Mouse (Mus musculus): ENCODE data around the gene Alg9. TPM values are rescaled to one million over a fixed set of nuclear protein-coding genes. Genes with fewer than 3 reads are reported as not detected.

Alg9 gene
- polyA plus RNA-seq, 1 experiment = 9.7 TPM

GRCm38 (mm10) chr9:50874031-50874430 lies 99.2 kb downstream of the Alg9 start:
- H3K4me3 ChIP-seq (replicated peaks; ENCODE audit: control insufficient read depth, low read depth, low read length) = no peak overlapping the region
- H3K4me1 ChIP-seq (ENCODE audit: control insufficient read depth, insufficient read depth, low read length) = no peaks in the 10 kb centered on the region
- WGBS = 88% methylated on average over 6 of the region's 6 CpGs
- TF ChIP-seq CTCF (IDR thresholded peaks at IDR 0.05; ENCODE audit: control insufficient read depth, insufficient read depth, low read length) (no peak), POLR2A (IDR thresholded peaks at IDR 0.05; ENCODE audit: borderline replicate concordance, control insufficient read depth, low read depth, low read length) (no peak)
- no peak overlapping the region for H3K27ac ChIP-seq (ENCODE audit: control insufficient read depth, insufficient read depth, low read depth, low read length, poor library complexity)

- no peaks in the 10 kb centered on the region for H3K4me1 ChIP-seq (ENCODE audit: control insufficient read depth, insufficient read depth, low read length)
- WGBS = 92% methylated on average over 4 of the region's 4 CpGs
- no peak overlapping the region for H3K27ac ChIP-seq (ENCODE audit: control insufficient read depth, insufficient read depth, low read depth, low read length, poor library complexity)
- H3K4me3 ChIP-seq (replicated peaks; ENCODE audit: control insufficient read depth, low read depth, low read length) = no peak overlapping the region
- TF ChIP-seq POLR2A (IDR thresholded peaks at IDR 0.05; ENCODE audit: borderline replicate concordance, control insufficient read depth, low read depth, low read length) (no peak), CTCF (IDR thresholded peaks at IDR 0.05; ENCODE audit: control insufficient read depth, insufficient read depth, low read length) (no peak)
Measured at GRCm38 (mm10) chr9:50875470-50875869, 100.7 kb downstream of the Alg9 start.

GRCm38 (mm10) chr9:50876287-50876686 lies 101.5 kb downstream of the Alg9 start:
- WGBS = 88% methylated on average over 3 of the region's 3 CpGs
- TF ChIP-seq CTCF (IDR thresholded peaks at IDR 0.05; ENCODE audit: control insufficient read depth, insufficient read depth, low read length) (no peak), POLR2A (IDR thresholded peaks at IDR 0.05; ENCODE audit: borderline replicate concordance, control insufficient read depth, low read depth, low read length) (no peak)
- H3K27ac ChIP-seq (ENCODE audit: control insufficient read depth, insufficient read depth, low read depth, low read length, poor library complexity) = no peak overlapping the region
- no peak overlapping the region for H3K4me3 ChIP-seq (replicated peaks; ENCODE audit: control insufficient read depth, low read depth, low read length)
- H3K4me1 ChIP-seq (ENCODE audit: control insufficient read depth, insufficient read depth, low read length) = no peaks in the 10 kb centered on the region

GRCm38 (mm10) chr9:50877431-50877830 lies 102.6 kb downstream of the Alg9 start:
- H3K4me3 ChIP-seq (replicated peaks; ENCODE audit: control insufficient read depth, low read depth, low read length) = no peak overlapping the region
- TF ChIP-seq CTCF (IDR thresholded peaks at IDR 0.05; ENCODE audit: control insufficient read depth, insufficient read depth, low read length) (no peak), POLR2A (IDR thresholded peaks at IDR 0.05; ENCODE audit: borderline replicate concordance, control insufficient read depth, low read depth, low read length) (no peak)
- H3K4me1 ChIP-seq (ENCODE audit: control insufficient read depth, insufficient read depth, low read length) = no peaks in the 10 kb centered on the region
- no peak overlapping the region for H3K27ac ChIP-seq (ENCODE audit: control insufficient read depth, insufficient read depth, low read depth, low read length, poor library complexity)
- 81% methylated on average over 3 of the region's 3 CpGs for WGBS

- TF ChIP-seq CTCF (IDR thresholded peaks at IDR 0.05; ENCODE audit: control insufficient read depth, insufficient read depth, low read length) (no peak), POLR2A (IDR thresholded peaks at IDR 0.05; ENCODE audit: borderline replicate concordance, control insufficient read depth, low read depth, low read length) (no peak)
- H3K4me3 ChIP-seq (replicated peaks; ENCODE audit: control insufficient read depth, low read depth, low read length) = no peak overlapping the region
- WGBS = 88% methylated on average over 2 of the region's 2 CpGs
- H3K27ac ChIP-seq (ENCODE audit: control insufficient read depth, insufficient read depth, low read depth, low read length, poor library complexity) = no peak overlapping the region
- H3K4me1 ChIP-seq (ENCODE audit: control insufficient read depth, insufficient read depth, low read length) = no peaks in the 10 kb centered on the region
Measured at GRCm38 (mm10) chr9:50882183-50882582, 107.4 kb downstream of the Alg9 start.

- Histone ChIP-seq H3K27ac (ENCODE audit: control insufficient read depth, insufficient read depth, low read depth, low read length, poor library complexity) (no peak overlapping the region), H3K4me1 (ENCODE audit: control insufficient read depth, insufficient read depth, low read length) (no peaks in the 10 kb centered on the region), H3K4me3 (replicated peaks; ENCODE audit: control insufficient read depth, low read depth, low read length) (no peak overlapping the region)
- no peak for TF ChIP-seq CTCF (IDR thresholded peaks at IDR 0.05; ENCODE audit: control insufficient read depth, insufficient read depth, low read length)
- TF ChIP-seq POLR2A (IDR thresholded peaks at IDR 0.05; ENCODE audit: borderline replicate concordance, control insufficient read depth, low read depth, low read length) = no peak
- WGBS = 92% methylated on average over 8 of the region's 8 CpGs
Measured at GRCm38 (mm10) chr9:50884093-50884492, 109.3 kb downstream of the Alg9 start.

- H3K27ac ChIP-seq (ENCODE audit: control insufficient read depth, insufficient read depth, low read depth, low read length, poor library complexity) = no peak overlapping the region
- 84% methylated on average over 10 of the region's 10 CpGs for WGBS
- H3K4me1 ChIP-seq (ENCODE audit: control insufficient read depth, insufficient read depth, low read length) = no peaks in the 10 kb centered on the region
- TF ChIP-seq CTCF (IDR thresholded peaks at IDR 0.05; ENCODE audit: control insufficient read depth, insufficient read depth, low read length) = no peak
- no peak for TF ChIP-seq POLR2A (IDR thresholded peaks at IDR 0.05; ENCODE audit: borderline replicate concordance, control insufficient read depth, low read depth, low read length)
- no peak overlapping the region for H3K4me3 ChIP-seq (replicated peaks; ENCODE audit: control insufficient read depth, low read depth, low read length)
Measured at GRCm38 (mm10) chr9:50884741-50885599, 110.2 kb downstream of the Alg9 start.

- 79% methylated on average over 1 of the region's 1 CpGs for WGBS
- TF ChIP-seq CTCF (IDR thresholded peaks at IDR 0.05; ENCODE audit: control insufficient read depth, insufficient read depth, low read length) (no peak), POLR2A (IDR thresholded peaks at IDR 0.05; ENCODE audit: borderline replicate concordance, control insufficient read depth, low read depth, low read length) (no peak)
Measured at GRCm38 (mm10) chr9:50885600-50885987, 110.8 kb downstream of the Alg9 start.

More at GRCm38 (mm10) chr9:50885600-50885987, 110.8 kb downstream of the Alg9 start:
- no peaks in the 10 kb centered on the region; the same call in 1 of the 2 replicates for H3K4me1 ChIP-seq (ENCODE audit: control insufficient read depth, insufficient read depth, low read length)
- no peak overlapping the region for H3K27ac ChIP-seq (ENCODE audit: control insufficient read depth, insufficient read depth, low read depth, low read length, poor library complexity)
- H3K4me3 ChIP-seq (replicated peaks; ENCODE audit: control insufficient read depth, low read depth, low read length) = no peak overlapping the region
